Mouse (Mus musculus): ENCODE measurements at regions not wholly inside any gene's neighbourhood (a gene's known extent, or its start where the extent isn't known, plus 50 kb on each side); places are given as distances from the start of the nearest gene placed in this dataset.

GRCm38 (mm10) chr9:73337045-73337740 lies 224.0 kb downstream of the Rsl24d1 start:
- Histone ChIP-seq H3K9ac (no peak overlapping the region), H3K9me3 (replicated peaks) (peaks cover 4% of the 10 kb centered on the region), H3K4me2 (replicated peaks) (no peak overlapping the region), H3K4me3 (no peak overlapping the region), H3K27ac (no peak overlapping the region), H3K36me3 (no peaks in the 10 kb centered on the region), H3K4me1 (no peaks in the 10 kb centered on the region), H3K27me3 (no peaks in the 10 kb centered on the region)
- WGBS, result 75% methylated on average over 2 of the region's 2 CpGs
- no peak for ATAC-seq (ENCODE audit: low FRiP score)

GRCm38 (mm10) chr9:73355876-73356275 lies 242.7 kb downstream of the Rsl24d1 start:
- Histone ChIP-seq H3K4me1 (no peaks in the 10 kb centered on the region), H3K9me3 (replicated peaks) (no peaks in the 10 kb centered on the region), H3K4me3 (no peak overlapping the region), H3K36me3 (no peaks in the 10 kb centered on the region), H3K27ac (no peak overlapping the region), H3K27me3 (no peaks in the 10 kb centered on the region), H3K9ac (no peak overlapping the region), H3K4me2 (replicated peaks) (no peak overlapping the region)
- 80% methylated on average over 5 of the region's 5 CpGs for WGBS
- no peak for ATAC-seq (ENCODE audit: low FRiP score)

- Histone ChIP-seq H3K9me3 (replicated peaks) (no peaks in the 10 kb centered on the region), H3K9ac (no peak overlapping the region)
Observed at GRCm38 (mm10) chr9:73358968-73359367, 245.7 kb downstream of the Rsl24d1 start.

GRCm38 (mm10) chr9:73380768-73381167 lies 267.5 kb downstream of the Rsl24d1 start:
- no peaks in the 10 kb centered on the region for H3K27me3 ChIP-seq
- WGBS, result 82% methylated on average over 1 of the region's 1 CpGs
- H3K36me3 ChIP-seq, result no peaks in the 10 kb centered on the region
- no peak overlapping the region for H3K27ac ChIP-seq
- no peak overlapping the region for H3K4me3 ChIP-seq
- H3K9me3 ChIP-seq (replicated peaks), result no peaks in the 10 kb centered on the region
- H3K4me2 ChIP-seq (replicated peaks), result no peak overlapping the region
- ATAC-seq (ENCODE audit: low FRiP score), result no peak
- H3K9ac ChIP-seq, result no peak overlapping the region
- H3K4me1 ChIP-seq, result no peaks in the 10 kb centered on the region

More at GRCm38 (mm10) chr9:73358968-73359367, 245.7 kb downstream of the Rsl24d1 start:
- Histone ChIP-seq H3K27ac (no peak overlapping the region), H3K4me2 (replicated peaks) (no peak overlapping the region), H3K4me1 (no peaks in the 10 kb centered on the region), H3K4me3 (no peak overlapping the region), H3K36me3 (no peaks in the 10 kb centered on the region), H3K27me3 (no peaks in the 10 kb centered on the region)
- no peak for ATAC-seq (ENCODE audit: low FRiP score)
- 96% methylated on average over 6 of the region's 6 CpGs for WGBS

GRCm38 (mm10) chr9:73392036-73392435 lies 278.8 kb downstream of the Rsl24d1 start:
- no peak for ATAC-seq (ENCODE audit: low FRiP score)
- Histone ChIP-seq H3K4me3 (no peak overlapping the region), H3K4me1 (no peaks in the 10 kb centered on the region), H3K9me3 (replicated peaks) (no peaks in the 10 kb centered on the region), H3K4me2 (replicated peaks) (no peak overlapping the region), H3K36me3 (no peaks in the 10 kb centered on the region), H3K27ac (no peak overlapping the region), H3K27me3 (no peaks in the 10 kb centered on the region), H3K9ac (no peak overlapping the region)
- WGBS, result 85% methylated on average over 7 of the region's 7 CpGs

- 70% methylated on average over 8 of the region's 8 CpGs for WGBS
Observed at GRCm38 (mm10) chr9:73413367-73413930, 300.2 kb downstream of the Rsl24d1 start.

GRCm38 (mm10) chr9:73416084-73416777 lies 303.0 kb downstream of the Rsl24d1 start:
- Histone ChIP-seq H3K27ac (no peak overlapping the region), H3K36me3 (no peaks in the 10 kb centered on the region), H3K9ac (no peak overlapping the region), H3K9me3 (replicated peaks) (no peaks in the 10 kb centered on the region), H3K4me1 (no peaks in the 10 kb centered on the region), H3K4me3 (no peak overlapping the region), H3K4me2 (replicated peaks) (no peak overlapping the region), H3K27me3 (no peaks in the 10 kb centered on the region)
- 82% methylated on average over 10 of the region's 10 CpGs for WGBS
- ATAC-seq (ENCODE audit: low FRiP score), result no peak

More at GRCm38 (mm10) chr9:73413367-73413930, 300.2 kb downstream of the Rsl24d1 start:
- no peak overlapping the region for H3K27ac ChIP-seq
- no peak overlapping the region for H3K4me2 ChIP-seq (replicated peaks)
- H3K36me3 ChIP-seq, result no peaks in the 10 kb centered on the region
- ATAC-seq (ENCODE audit: low FRiP score), result no peak
- no peaks in the 10 kb centered on the region for H3K27me3 ChIP-seq
- H3K4me1 ChIP-seq, result no peaks in the 10 kb centered on the region
- H3K9ac ChIP-seq, result no peak overlapping the region
- H3K9me3 ChIP-seq (replicated peaks), result no peaks in the 10 kb centered on the region
- H3K4me3 ChIP-seq, result no peak overlapping the region
